Mouse (Mus musculus) G1E (cell line): ENCODE measurements around the gene Ankrd23. TPM values are rescaled to one million over a fixed set of nuclear protein-coding genes. Genes with fewer than 3 reads are reported as not detected.

Experiments used
- ATAC-seq: 2 replicates; pipeline ENCODE4 v1.8.0; 2016; ENCODE audit warnings: mild to moderate bottlenecking; ENCODE audit not compliant: insufficient number of reproducible peaks, poor library complexity, low FRiP score, severe bottlenecking; ENCODE audit errors: extremely low read depth
- DNase-seq: peaks from one replicate; pipeline ENCODE4 v3.0.0; 2012; ENCODE audit warnings: low spot score
- H3K27me3 ChIP-seq: 2 replicates; pipeline ENCODE4 v1.6.1; 2012; ENCODE audit warnings: mild to moderate bottlenecking, low read length, inconsistent platforms; ENCODE audit not compliant: insufficient read depth
- H3K36me3 ChIP-seq: replicated peaks from 2 replicates; pipeline ENCODE3; 2012; ENCODE audit warnings: mild to moderate bottlenecking, inconsistent platforms
- H3K4me1 ChIP-seq: 2 replicates; pipeline ENCODE4 v1.6.1; 2012; ENCODE audit warnings: low read depth, low read length, inconsistent platforms, mixed read lengths; ENCODE audit not compliant: insufficient read depth
- H3K4me3 ChIP-seq: 2 replicates; pipeline ENCODE4 v1.5.1; 2012; ENCODE audit warnings: low read depth, mild to moderate bottlenecking, inconsistent platforms, low read length, moderate library complexity, mixed read lengths
- H3K9me3 ChIP-seq: replicated peaks from 2 replicates; pipeline ENCODE4 v1.6.1; 2012; ENCODE audit warnings: inconsistent platforms
- CTCF ChIP-seq: IDR thresholded peaks from 2 replicates; pipeline ENCODE4 v1.5.1; 2012; ENCODE audit warnings: low read depth, low read length, inconsistent platforms, mixed read lengths
- GATA1 ChIP-seq: IDR thresholded peaks from 2 replicates; pipeline ENCODE4 v1.6.1; 2012; ENCODE audit warnings: borderline replicate concordance, low read length, inconsistent platforms, mixed read lengths
- GATA2 ChIP-seq: IDR thresholded peaks from 2 replicates; pipeline ENCODE4 v1.6.1; 2012; ENCODE audit warnings: low read depth, low read length, inconsistent platforms, borderline replicate concordance
- POLR2AphosphoS5 ChIP-seq: IDR thresholded peaks from 2 replicates; pipeline ENCODE4 v1.6.1; 2012; ENCODE audit warnings: low read depth, low read length, inconsistent platforms; ENCODE audit not compliant: insufficient replicate concordance
- TAL1 ChIP-seq: conservative IDR thresholded peaks from 2 replicates; pipeline ENCODE4 v1.6.1; 2012; ENCODE audit warnings: low read depth, low read length, inconsistent platforms, mixed read lengths
- polyA plus RNA-seq: library from polyadenylated mRNA; stranded (reverse); fragments of >175 nt; gene quantifications from 2 replicates; pipeline ENCODE4 v1.2.3, GENCODE M21; 2012
- total RNA-seq, 2 experiments: library from RNA; stranded (forward) in 1 of 2; stranded (reverse) in 1 of 2; fragments of 200-1000 nt in 1 of 2; fragments of >200 nt in 1 of 2; fragmentation: Nextera tagmentation in 1 of 2; gene quantifications; 2 replicates each; pipeline ENCODE4 v1.2.3; 2014 to 2017

The Ankrd23 gene
- total and polyA plus RNA-seq, 3 experiments, result 10.9 to 14.8 (median 14.2) TPM

- Histone ChIP-seq H3K27me3 (peaks cover 16% of the 10 kb centered on the region; the same call in 1 of the 2 replicates), H3K4me1 (peaks cover 5% of the 10 kb centered on the region), H3K4me3 (no peak overlapping the region), H3K36me3 (peaks cover 3% of the 10 kb centered on the region), H3K9me3 (no peaks in the 10 kb centered on the region)
- TF ChIP-seq GATA1 (no peak), GATA2 (no peak), POLR2AphosphoS5 (no peak), TAL1 (no peak), CTCF (no peak)
- DNase-seq (no peak), ATAC-seq (no peak)
Observed at GRCm38 (mm10) chr1:36492416-36493139, 44.1 kb downstream of the Ankrd23 start.

GRCm38 (mm10) chr1:36489661-36490060 is 47.0 kb downstream of the Ankrd23 start:
- TF ChIP-seq POLR2AphosphoS5, result no peak
- TF ChIP-seq GATA1, result no peak
- no peak for TF ChIP-seq CTCF
- no peak for TF ChIP-seq TAL1
- no peak for TF ChIP-seq GATA2
- H3K4me1 ChIP-seq, result peaks cover 7% of the 10 kb centered on the region
- H3K27me3 ChIP-seq, result peaks cover 6% of the 10 kb centered on the region; the same call in 1 of the 2 replicates
- ATAC-seq (no peak), DNase-seq (no peak)
- H3K36me3 ChIP-seq, result peaks cover 10% of the 10 kb centered on the region
- H3K9me3 ChIP-seq, result no peaks in the 10 kb centered on the region
- H3K4me3 ChIP-seq, result no peak overlapping the region

- H3K4me3 ChIP-seq, result no peak overlapping the region
- H3K27me3 ChIP-seq, result 0 out of 2 replicates have a peak, but pooled peaks cover under 1% of the 10 kb centered on the region
- H3K36me3 ChIP-seq, result peaks cover 13% of the 10 kb centered on the region
- TF ChIP-seq GATA1 (no peak), GATA2 (no peak), POLR2AphosphoS5 (no peak), TAL1 (no peak), CTCF (no peak)
- DNase-seq (no peak), ATAC-seq (no peak)
- peaks cover 7% of the 10 kb centered on the region for H3K4me1 ChIP-seq
- no peaks in the 10 kb centered on the region for H3K9me3 ChIP-seq
Observed at GRCm38 (mm10) chr1:36487111-36487510, 49.6 kb downstream of the Ankrd23 start.

- H3K4me1 ChIP-seq, result peaks cover 8% of the 10 kb centered on the region
- TF ChIP-seq GATA1 (no peak), POLR2AphosphoS5 (no peak), GATA2 (no peak), CTCF (no peak), TAL1 (no peak)
- H3K4me3 ChIP-seq, result no peak overlapping the region
Observed at GRCm38 (mm10) chr1:36485080-36485479, 51.6 kb downstream of the Ankrd23 start.

GRCm38 (mm10) chr1:36483825-36484224 is 52.9 kb downstream of the Ankrd23 start:
- TF ChIP-seq CTCF (no peak), TAL1 (no peak), POLR2AphosphoS5 (no peak), GATA1 (no peak), GATA2 (no peak)
- peaks cover 8% of the 10 kb centered on the region for H3K4me1 ChIP-seq
- H3K27me3 ChIP-seq, result 0 out of 2 replicates have a peak, but pooled peaks cover 2% of the 10 kb centered on the region
- H3K9me3 ChIP-seq, result no peaks in the 10 kb centered on the region
- H3K36me3 ChIP-seq, result peaks cover 19% of the 10 kb centered on the region
- no peak for ATAC-seq
- DNase-seq, result no peak
- H3K4me3 ChIP-seq, result no peak overlapping the region

More at GRCm38 (mm10) chr1:36485080-36485479, 51.6 kb downstream of the Ankrd23 start:
- Histone ChIP-seq H3K27me3 (0 out of 2 replicates have a peak, but pooled peaks cover 2% of the 10 kb centered on the region), H3K9me3 (no peaks in the 10 kb centered on the region), H3K36me3 (peaks cover 14% of the 10 kb centered on the region)
- DNase-seq (no peak), ATAC-seq (no peak)

Other genes with a start within 250 kb of the Ankrd23 start
- gene Arid5a, start 229.2 kb downstream of the Ankrd23 start, total RNA-seq (2014; fragmentation: Nextera tagmentation), result 5.5 and 8.7 TPM in 2 replicates
- 8.2 and 8.4 TPM in 2 replicates for gene Arid5a, start 229.2 kb downstream of the Ankrd23 start, total RNA-seq (2017)
- gene Arid5a, start 229.2 kb downstream of the Ankrd23 start, polyA plus RNA-seq, result 32.1 and 33.6 TPM in 2 replicates
- gene Kansl3, start 167.7 kb downstream of the Ankrd23 start, total RNA-seq (2014; fragmentation: Nextera tagmentation), result 40.9 and 47.3 TPM in 2 replicates
- gene Kansl3, start 167.7 kb downstream of the Ankrd23 start, total RNA-seq (2017), result 43.3 and 48.7 TPM in 2 replicates
- 35.9 and 50.0 TPM in 2 replicates for gene Kansl3, start 167.7 kb downstream of the Ankrd23 start, polyA plus RNA-seq
- not detected in 2 replicates for gene Fer1l5, start 164.6 kb downstream of the Ankrd23 start, total RNA-seq (2014; fragmentation: Nextera tagmentation)
- gene Fer1l5, start 164.6 kb downstream of the Ankrd23 start, total RNA-seq (2017), result 0.06 TPM in 1 of 2 replicates, not detected in the other
- not detected in 2 replicates for gene Fer1l5, start 164.6 kb downstream of the Ankrd23 start, polyA plus RNA-seq
- gene Lman2l, start 91.6 kb downstream of the Ankrd23 start, total RNA-seq (2014; fragmentation: Nextera tagmentation), result 41.5 and 50.6 TPM in 2 replicates
- 6.0 and 6.5 TPM in 2 replicates for gene Lman2l, start 91.6 kb downstream of the Ankrd23 start, total RNA-seq (2017)
- gene Lman2l, start 91.6 kb downstream of the Ankrd23 start, polyA plus RNA-seq, result 12.4 and 13.3 TPM in 2 replicates
- 6.7 and 8.6 TPM in 2 replicates for gene Cnnm4, start 65.3 kb downstream of the Ankrd23 start, total RNA-seq (2014; fragmentation: Nextera tagmentation)
- gene Cnnm4, start 65.3 kb downstream of the Ankrd23 start, total RNA-seq (2017), result 3.9 and 4.5 TPM in 2 replicates
- 2.4 and 3.1 TPM in 2 replicates for gene Cnnm4, start 65.3 kb downstream of the Ankrd23 start, polyA plus RNA-seq
- 22.2 and 28.2 TPM in 2 replicates for gene Cnnm3, start 25.0 kb downstream of the Ankrd23 start, total RNA-seq (2014; fragmentation: Nextera tagmentation)
- 7.5 and 8.8 TPM in 2 replicates for gene Cnnm3, start 25.0 kb downstream of the Ankrd23 start, total RNA-seq (2017)
- gene Cnnm3, start 25.0 kb downstream of the Ankrd23 start, polyA plus RNA-seq, result 31.1 and 39.0 TPM in 2 replicates
- not detected in 2 replicates for gene Gm42417, start 2.5 kb upstream of the Ankrd23 start, total RNA-seq (2014; fragmentation: Nextera tagmentation)
- gene Gm42417, start 2.5 kb upstream of the Ankrd23 start, total RNA-seq (2017), result not detected in 2 replicates
- 0.15 and 0.25 TPM in 2 replicates for gene Gm42417, start 2.5 kb upstream of the Ankrd23 start, polyA plus RNA-seq
- gene Ankrd39, start 10.6 kb upstream of the Ankrd23 start, total RNA-seq (2014; fragmentation: Nextera tagmentation), result 9.9 and 15.7 TPM in 2 replicates
- gene Ankrd39, start 10.6 kb upstream of the Ankrd23 start, total RNA-seq (2017), result 11.9 and 12.3 TPM in 2 replicates
- 15.7 and 17.3 TPM in 2 replicates for gene Ankrd39, start 10.6 kb upstream of the Ankrd23 start, polyA plus RNA-seq
- gene Sema4c, start 21.5 kb upstream of the Ankrd23 start, total RNA-seq (2014; fragmentation: Nextera tagmentation), result not detected in 2 replicates
- 0.17 and 0.87 TPM in 2 replicates for gene Sema4c, start 21.5 kb upstream of the Ankrd23 start, total RNA-seq (2017)
- gene Sema4c, start 21.5 kb upstream of the Ankrd23 start, polyA plus RNA-seq, result not detected in 2 replicates
- gene Fam178b, start 146.3 kb upstream of the Ankrd23 start, total RNA-seq (2014; fragmentation: Nextera tagmentation), result not detected in 2 replicates
- 0.12 TPM in 1 of 2 replicates, not detected in the other for gene Fam178b, start 146.3 kb upstream of the Ankrd23 start, total RNA-seq (2017)
- not detected in 2 replicates for gene Fam178b, start 146.3 kb upstream of the Ankrd23 start, polyA plus RNA-seq
- gene Cox5b, start 154.6 kb upstream of the Ankrd23 start, total RNA-seq (2014; fragmentation: Nextera tagmentation), result 295 and 316 TPM in 2 replicates
- gene Cox5b, start 154.6 kb upstream of the Ankrd23 start, total RNA-seq (2017), result 516 and 777 TPM in 2 replicates
- gene Cox5b, start 154.6 kb upstream of the Ankrd23 start, polyA plus RNA-seq, result 1,994 and 2,669 TPM in 2 replicates
- gene 4933424G06Rik, start 173.3 kb upstream of the Ankrd23 start, total RNA-seq (2014; fragmentation: Nextera tagmentation), result 0.75 TPM in 1 of 2 replicates, not detected in the other
- 0.17 and 0.38 TPM in 2 replicates for gene 4933424G06Rik, start 173.3 kb upstream of the Ankrd23 start, total RNA-seq (2017)
- not detected in 2 replicates for gene 4933424G06Rik, start 173.3 kb upstream of the Ankrd23 start, polyA plus RNA-seq
- gene Actr1b, start 177.5 kb upstream of the Ankrd23 start, total RNA-seq (2014; fragmentation: Nextera tagmentation), result 50.8 and 54.1 TPM in 2 replicates
- 87.4 and 94.2 TPM in 2 replicates for gene Actr1b, start 177.5 kb upstream of the Ankrd23 start, total RNA-seq (2017)
- gene Actr1b, start 177.5 kb upstream of the Ankrd23 start, polyA plus RNA-seq, result 66.2 and 68.0 TPM in 2 replicates
- gene Zap70, start 224.9 kb upstream of the Ankrd23 start, total RNA-seq (2014; fragmentation: Nextera tagmentation), result not detected in 2 replicates
- gene Zap70, start 224.9 kb upstream of the Ankrd23 start, total RNA-seq (2017), result not detected in 2 replicates
- 0.08 TPM in 1 of 2 replicates, not detected in the other for gene Zap70, start 224.9 kb upstream of the Ankrd23 start, polyA plus RNA-seq